Mouse (Mus musculus) embryo, embryonic 9.5 days (tissue): ENCODE data around the gene Lrrc75a.
A peak's percentile ranks its signal among the peaks of the same experiment; 100 is the strongest.

Experiments used
- DNase-seq: peaks from one replicate; pipeline ENCODE4 v3.0.0-alpha.2; 2017; ENCODE audit errors: extremely low spot score

Lrrc75a gene

DNA sequence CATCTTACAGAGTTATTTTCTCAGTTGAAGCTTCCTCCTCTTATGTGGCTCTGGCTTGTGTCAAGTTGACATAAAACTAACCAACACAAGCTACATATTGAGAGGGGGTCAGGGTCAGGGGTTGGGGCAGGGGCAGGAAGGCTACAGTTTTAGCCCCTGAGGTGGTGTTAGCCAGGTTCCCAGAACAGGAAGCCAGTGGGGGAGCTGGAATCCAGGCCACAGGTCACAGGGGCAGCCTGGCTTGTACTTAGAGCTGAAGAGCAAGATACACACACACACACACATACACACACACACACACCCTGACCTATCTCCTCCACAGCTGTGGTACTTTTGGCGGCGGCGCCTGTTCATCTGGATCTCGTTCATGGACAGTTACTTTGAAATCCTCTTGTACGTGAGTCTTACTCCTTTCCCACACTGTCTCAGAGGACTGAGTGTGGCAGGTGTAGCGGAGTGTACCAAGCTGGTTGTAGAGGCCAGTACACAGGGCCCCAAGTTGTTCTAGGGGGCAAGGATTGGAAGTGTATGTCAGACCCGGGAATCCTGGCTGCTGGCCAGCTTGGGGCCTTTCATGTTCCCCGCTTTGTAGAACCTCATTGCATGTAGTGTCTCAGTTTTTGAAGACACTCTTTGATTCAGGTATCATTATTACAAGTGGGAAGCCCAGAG lies 56.3 kb downstream of the Lrrc75a start:
- peak; percentile 40 for DNase-seq

- no peak for DNase-seq
Observed at GRCm38 (mm10) chr11:62591026-62591425, 57.3 kb downstream of the Lrrc75a start.

DNA sequence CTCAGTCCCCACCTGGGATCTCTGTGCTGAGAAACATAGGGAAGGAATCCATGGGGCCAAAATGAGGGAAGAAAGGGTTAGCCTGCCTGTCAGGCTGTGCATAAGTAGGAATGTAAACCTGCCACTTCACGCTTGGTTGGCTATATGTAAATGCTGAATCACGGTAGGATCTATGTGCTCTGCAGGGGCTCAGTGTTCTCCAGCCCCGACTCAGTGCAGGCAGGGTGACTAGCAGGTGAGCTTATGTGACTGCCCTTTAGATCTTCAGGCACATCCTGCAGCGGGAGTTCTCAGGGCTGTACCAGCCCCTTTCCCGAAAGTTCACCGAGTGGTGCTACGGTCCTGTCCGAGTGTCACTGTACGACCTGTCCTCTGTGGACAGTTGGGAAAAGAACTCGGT lies 58.9 kb downstream of the Lrrc75a start:
- no peak for DNase-seq

- no peak for DNase-seq
Observed at GRCm38 (mm10) chr11:62587034-62587433, 61.3 kb downstream of the Lrrc75a start.

DNA sequence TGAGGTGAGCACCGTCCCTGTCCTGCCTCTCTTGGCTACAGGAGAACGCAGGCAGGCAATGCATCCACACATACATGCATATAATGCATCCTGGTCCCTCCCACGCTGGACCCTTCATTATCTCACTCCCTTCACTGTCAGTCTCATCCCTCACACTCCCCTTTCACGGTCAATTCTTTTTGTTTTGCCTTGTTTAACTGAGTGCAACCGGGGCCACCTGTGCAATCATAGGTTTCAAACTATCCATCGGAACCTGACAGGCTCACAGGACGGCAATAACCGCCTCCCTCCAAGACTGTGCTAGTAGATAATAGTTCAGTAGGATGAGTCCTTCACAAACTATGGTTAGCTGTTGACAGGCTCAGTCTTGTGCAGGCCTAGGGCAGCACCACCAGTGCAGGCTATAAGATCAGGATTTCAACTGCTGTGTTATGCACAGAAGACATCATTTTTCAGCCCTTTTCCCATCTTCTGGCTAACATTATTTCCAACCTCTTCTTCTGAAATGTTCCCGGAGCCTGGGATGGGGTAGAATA lies 63.6 kb downstream of the Lrrc75a start:
- no peak for DNase-seq

- no peak for DNase-seq
Observed at GRCm38 (mm10) chr11:62583031-62583430, 65.3 kb downstream of the Lrrc75a start.

DNA sequence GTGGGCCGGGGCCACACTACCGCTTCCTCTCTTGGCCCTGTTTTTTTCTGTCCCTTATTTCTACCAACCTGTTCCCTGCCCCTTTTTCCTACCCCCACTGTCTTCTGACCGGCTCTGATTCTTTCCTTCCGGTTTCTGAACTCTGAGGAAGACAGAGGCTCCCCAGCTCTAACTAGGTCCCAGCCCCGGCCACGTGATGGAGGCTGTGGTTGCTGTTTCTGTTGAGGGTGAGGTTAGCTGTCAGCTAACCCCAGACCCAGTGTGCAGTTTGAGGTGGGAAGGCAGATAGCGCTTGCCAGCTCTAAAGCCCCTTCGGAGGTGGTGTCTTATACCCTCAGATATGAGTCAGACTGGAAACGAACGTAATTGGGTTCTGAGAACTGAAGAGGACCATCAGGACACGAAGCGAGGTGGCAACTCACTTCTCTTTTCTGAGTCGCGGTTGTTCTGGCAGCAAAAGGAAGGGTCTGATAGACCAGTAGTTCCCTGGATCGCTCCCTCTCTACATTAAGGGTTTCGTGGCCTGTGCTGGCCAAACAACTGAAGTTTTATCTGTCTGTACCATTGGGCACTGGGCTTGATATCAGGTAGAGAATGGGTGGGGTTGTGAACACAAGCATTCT lies 71.7 kb downstream of the Lrrc75a start:
- DNase-seq, result no peak

DNA sequence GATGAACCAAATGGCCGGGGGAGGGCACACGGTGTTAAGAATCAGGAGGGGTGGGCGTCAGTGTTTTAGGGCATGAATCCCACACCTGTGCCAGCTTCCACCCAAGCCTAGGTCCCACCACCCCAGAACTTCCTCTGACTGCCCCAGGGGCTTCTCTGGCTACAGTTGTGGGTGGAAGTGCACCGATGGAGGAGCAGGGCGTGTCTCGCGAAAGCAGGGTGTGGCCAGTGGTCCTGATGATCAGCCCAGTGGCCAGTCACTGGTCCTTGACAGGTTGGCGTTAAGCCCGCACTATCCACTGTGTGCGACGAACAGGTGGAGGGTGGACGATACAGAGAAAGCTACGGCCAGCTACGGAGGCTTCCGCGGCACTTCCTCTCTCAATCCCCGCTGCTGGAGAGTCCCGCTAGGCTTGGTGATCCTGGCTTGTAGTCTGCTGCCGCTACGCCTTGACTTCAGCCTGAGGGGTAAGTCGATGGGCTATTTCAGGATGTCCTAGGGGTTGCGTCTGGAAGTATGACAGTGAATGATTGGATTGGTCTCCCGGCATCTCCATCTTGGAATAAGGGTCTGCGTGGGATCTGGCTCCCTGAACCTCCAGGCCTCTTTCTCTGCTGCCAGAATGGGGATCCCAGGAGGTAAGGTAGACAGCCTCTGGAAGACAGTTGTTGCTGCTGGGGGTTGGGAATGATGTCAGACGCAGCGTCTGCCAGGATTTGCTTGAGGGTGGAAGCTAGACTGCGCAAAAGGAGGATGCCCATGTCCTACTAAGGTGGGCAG lies 72.5 kb downstream of the Lrrc75a start:
- peak; percentile 29 for DNase-seq

DNA sequence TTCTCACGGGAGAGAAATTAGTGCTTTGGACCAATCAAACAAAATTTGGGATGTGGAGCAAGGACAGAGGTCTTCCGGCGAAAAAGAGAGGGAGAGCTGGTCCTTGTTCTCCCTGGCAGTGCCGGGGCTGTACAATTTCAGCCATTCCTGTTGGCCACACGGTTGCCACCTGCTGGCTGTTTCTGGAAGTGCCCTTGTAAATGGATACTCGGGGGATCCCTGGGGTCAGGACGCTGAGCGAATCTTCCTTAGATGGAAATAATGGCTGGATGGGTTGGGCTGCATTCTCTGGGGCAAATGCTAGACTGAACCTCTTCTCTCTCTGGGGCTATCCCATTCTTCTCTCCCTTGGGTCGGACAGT lies 73.0 kb downstream of the Lrrc75a start:
- peak; percentile 90 for DNase-seq

DNA sequence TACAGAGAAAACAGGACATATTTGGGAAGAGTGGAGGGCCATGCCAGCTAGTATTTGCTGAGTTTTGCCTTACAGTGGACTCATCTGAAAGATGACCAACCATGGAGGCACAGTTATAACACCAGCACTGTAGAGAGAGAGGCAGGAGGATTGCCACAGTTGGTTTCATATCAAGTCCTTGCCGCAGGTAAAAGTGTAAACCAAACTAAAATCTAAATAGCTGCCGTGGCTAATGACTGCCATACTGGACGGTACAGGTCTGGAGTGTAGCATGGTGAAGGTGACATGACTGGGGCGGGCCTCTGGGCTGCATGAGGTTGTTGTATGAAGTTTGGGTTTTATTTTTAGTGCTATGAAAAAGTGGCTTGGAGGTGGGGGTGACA lies 73.6 kb downstream of the Lrrc75a start:
- no peak for DNase-seq

DNA sequence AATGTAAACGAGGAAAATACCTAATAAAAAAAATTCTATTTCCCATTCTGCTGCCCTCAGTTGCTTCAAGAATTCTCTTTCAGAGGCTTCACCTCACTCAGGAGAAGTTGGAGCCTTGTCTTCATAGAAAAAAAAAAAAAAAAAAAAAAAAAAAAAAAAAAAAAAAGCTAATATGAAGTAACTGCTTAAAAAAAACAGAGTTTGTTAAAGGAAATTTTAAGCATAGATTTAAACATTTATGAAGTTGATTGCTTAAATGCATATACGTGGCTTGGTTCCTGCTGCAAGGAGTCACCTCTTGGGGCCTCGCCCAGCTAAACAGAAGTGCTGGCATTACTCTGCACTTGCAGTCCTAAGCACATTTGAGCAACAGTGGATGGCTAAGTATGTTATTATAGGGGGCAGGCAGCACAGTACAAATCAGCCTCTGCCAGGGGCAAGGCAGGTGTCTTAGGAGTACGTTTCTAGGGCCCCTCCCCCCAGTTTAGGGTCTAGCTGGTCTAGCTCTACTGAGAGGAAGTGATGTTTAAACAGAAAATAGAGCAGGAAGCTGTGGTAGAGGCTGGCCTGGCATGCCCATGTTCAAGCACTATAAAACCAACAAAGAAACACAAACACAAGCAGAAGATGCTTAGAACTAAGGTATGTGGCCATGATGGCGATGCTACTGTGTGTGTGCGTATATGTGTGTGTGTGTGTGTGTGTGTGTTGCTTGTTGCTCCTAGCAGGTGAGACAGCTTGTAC lies 74.2 kb downstream of the Lrrc75a start, which contains the start of gene Trpv2:
TSS of gene Trpv2 (plus strand) at position 528 of the 744 bp plus-strand sequence.
- DNase-seq, result no peak

GRCm38 (mm10) chr11:62568300-62568699 lies 80.0 kb downstream of the Lrrc75a start:
- no peak for DNase-seq

GRCm38 (mm10) chr11:62566211-62566610 lies 82.1 kb downstream of the Lrrc75a start:
- DNase-seq, result no peak

DNA sequence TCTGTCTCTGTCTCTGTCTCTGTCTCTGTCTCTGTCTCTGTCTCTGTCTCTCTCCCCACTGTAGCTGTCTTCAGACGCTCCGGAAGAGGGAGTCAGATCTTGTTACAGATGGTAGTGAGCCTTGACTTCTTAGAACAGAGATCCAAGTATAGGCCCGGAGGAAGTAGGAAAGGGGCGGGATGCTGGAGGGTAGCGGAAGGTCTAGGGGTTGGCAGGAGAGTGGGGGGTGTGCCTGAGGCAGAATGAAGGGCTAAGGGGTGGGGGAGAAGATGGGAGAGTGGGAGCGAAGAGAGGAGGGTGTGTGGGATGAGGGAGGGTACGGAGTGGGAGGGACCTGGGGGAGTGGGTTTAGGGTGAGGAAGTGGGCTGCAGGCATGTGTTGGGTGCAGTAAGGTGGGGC lies 82.6 kb downstream of the Lrrc75a start:
- no peak for DNase-seq

- DNase-seq, result no peak
Observed at GRCm38 (mm10) chr11:62563590-62563989, 84.7 kb downstream of the Lrrc75a start.

DNA sequence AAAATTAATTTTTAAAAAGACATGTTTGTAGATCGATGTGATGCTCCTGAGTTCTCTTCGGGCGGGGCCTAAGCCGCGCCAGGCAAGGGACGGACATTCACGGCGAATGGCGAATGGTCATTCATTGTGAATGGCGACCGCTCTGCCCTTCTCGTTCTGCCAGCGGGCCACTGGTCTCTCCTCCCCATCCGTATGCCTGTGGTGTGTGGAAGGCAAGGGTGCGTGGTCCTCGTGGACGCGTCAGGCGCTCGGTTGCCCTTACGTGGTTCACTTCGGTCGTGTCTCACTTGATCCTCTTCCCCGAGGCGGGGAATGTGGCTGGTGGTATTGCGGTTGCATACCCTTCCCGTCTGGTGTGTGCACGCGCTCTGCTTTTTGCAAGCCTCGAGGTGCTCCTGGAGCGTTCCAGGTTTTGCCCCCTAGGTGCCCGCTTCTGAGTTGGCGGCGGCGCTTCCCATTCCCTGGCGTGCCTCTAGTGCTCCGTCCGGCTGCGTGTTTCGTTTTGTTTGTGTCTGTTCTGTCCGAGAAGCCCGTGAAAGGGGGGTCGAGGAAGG lies 87.8 kb downstream of the Lrrc75a start:
- no peak for DNase-seq

- DNase-seq, result no peak
Observed at GRCm38 (mm10) chr11:62558961-62559646, 89.2 kb downstream of the Lrrc75a start.

DNA sequence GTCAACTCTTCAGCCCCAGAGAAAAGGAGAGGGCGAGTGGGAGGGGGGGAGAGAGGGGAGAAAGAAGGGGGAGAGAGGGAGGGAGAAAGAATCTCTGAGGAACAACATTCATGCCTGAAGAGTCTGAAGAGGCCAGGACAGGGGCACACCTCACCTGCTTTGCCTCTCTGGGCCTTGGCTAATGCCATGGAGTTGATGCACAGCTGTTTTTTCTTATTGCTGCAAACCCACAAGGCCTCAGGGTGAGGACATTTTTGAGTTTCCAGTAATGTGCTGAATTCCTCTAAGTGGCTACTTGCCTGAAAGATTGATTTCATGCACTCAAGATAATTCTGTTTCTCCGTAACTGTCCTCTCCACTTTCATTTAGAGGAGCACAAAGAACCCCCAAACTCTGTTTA lies 90.2 kb downstream of the Lrrc75a start:
- DNase-seq, result no peak

DNA sequence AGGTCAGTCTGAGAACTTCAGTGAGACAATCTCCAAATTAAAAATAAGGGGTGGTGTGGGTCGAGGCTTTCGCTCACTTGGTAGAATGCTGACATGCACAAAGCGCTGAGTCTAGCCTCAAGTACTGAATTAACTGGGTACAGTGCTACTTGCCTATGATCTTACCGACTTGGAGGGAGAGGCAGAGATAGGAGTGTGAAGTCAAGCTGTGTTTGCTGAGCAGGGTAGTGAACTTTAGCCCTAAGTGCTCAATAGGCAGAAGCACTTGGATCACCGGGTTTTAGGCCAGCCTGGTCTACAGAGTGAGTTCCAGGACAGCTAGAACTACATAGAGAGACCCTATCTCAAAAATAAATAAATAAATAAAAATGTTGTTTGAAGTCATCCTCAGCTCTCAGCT lies 91.1 kb downstream of the Lrrc75a start:
- DNase-seq, result no peak

- DNase-seq, result no peak
Observed at GRCm38 (mm10) chr11:62555896-62556412, 92.4 kb downstream of the Lrrc75a start.
